Mouse (Mus musculus) erythroid progenitor cell, adult 5-6 weeks (primary cell): ENCODE results near the gene Pgm2l1. TPM values are rescaled to one million over a fixed set of nuclear protein-coding genes. Genes with fewer than 3 reads are reported as not detected.

ENCODE experiments used
- total RNA-seq, 2 experiments: library from RNA; stranded (forward) in 1 of 2; stranded (reverse) in 1 of 2; fragments of 150-400 nt in 1 of 2; fragments of 186-747, 209-891 nt in 1 of 2; gene quantifications; 2 replicates each; pipeline versions ENCODE4 v1.2.3 to v1.2.4; 2015 to 2017; ENCODE audit warnings: low replicate concordance in 2 of 2

Gene Pgm2l1
- total RNA-seq, 2 experiments from 2014 or later = 16.0 to 19.3 TPM

Other genes with a start within 250 kb of the Pgm2l1 start
- gene Rnf169, start 246.9 kb upstream of the Pgm2l1 start, total RNA-seq (2015; ENCODE audit: low replicate concordance) = 1.7 and 3.6 TPM in 2 replicates
- gene Rnf169, start 246.9 kb upstream of the Pgm2l1 start, total RNA-seq (2017; ENCODE audit: low replicate concordance) = 10.3 and 10.5 TPM in 2 replicates
- gene Chrdl2, start 221.2 kb upstream of the Pgm2l1 start, total RNA-seq (2015; ENCODE audit: low replicate concordance) = not detected in 2 replicates
- not detected in 2 replicates for gene Chrdl2, start 221.2 kb upstream of the Pgm2l1 start, total RNA-seq (2017; ENCODE audit: low replicate concordance)
- gene Pold3, start 105.8 kb upstream of the Pgm2l1 start, total RNA-seq (2015; ENCODE audit: low replicate concordance) = 54.9 and 62.0 TPM in 2 replicates
- 129 and 249 TPM in 2 replicates for gene Pold3, start 105.8 kb upstream of the Pgm2l1 start, total RNA-seq (2017; ENCODE audit: low replicate concordance)
- not detected in 2 replicates for gene Lipt2, start 68.1 kb upstream of the Pgm2l1 start, total RNA-seq (2015; ENCODE audit: low replicate concordance)
- gene Lipt2, start 68.1 kb upstream of the Pgm2l1 start, total RNA-seq (2017; ENCODE audit: low replicate concordance) = not detected in 2 replicates
- gene Kcne3, start 50.9 kb upstream of the Pgm2l1 start, total RNA-seq (2015; ENCODE audit: low replicate concordance) = not detected in 2 replicates
- not detected in 2 replicates for gene Kcne3, start 50.9 kb upstream of the Pgm2l1 start, total RNA-seq (2017; ENCODE audit: low replicate concordance)
- not detected in 2 replicates for gene P4ha3, start 58.1 kb downstream of the Pgm2l1 start, total RNA-seq (2015; ENCODE audit: low replicate concordance)
- gene P4ha3, start 58.1 kb downstream of the Pgm2l1 start, total RNA-seq (2017; ENCODE audit: low replicate concordance) = not detected in 2 replicates
- gene C2cd3, start 144.8 kb downstream of the Pgm2l1 start, total RNA-seq (2015; ENCODE audit: low replicate concordance) = 75.7 and 87.2 TPM in 2 replicates
- 56.7 and 58.2 TPM in 2 replicates for gene C2cd3, start 144.8 kb downstream of the Pgm2l1 start, total RNA-seq (2017; ENCODE audit: low replicate concordance)
- 11.3 and 12.6 TPM in 2 replicates for gene Ppme1, start 144.9 kb downstream of the Pgm2l1 start, total RNA-seq (2015; ENCODE audit: low replicate concordance)
- 14.7 and 31.6 TPM in 2 replicates for gene Ppme1, start 144.9 kb downstream of the Pgm2l1 start, total RNA-seq (2017; ENCODE audit: low replicate concordance)
- gene Ucp3, start 245.6 kb downstream of the Pgm2l1 start, total RNA-seq (2015; ENCODE audit: low replicate concordance) = not detected in 2 replicates
- 1.0 TPM in 1 of 2 replicates, not detected in the other for gene Ucp3, start 245.6 kb downstream of the Pgm2l1 start, total RNA-seq (2017; ENCODE audit: low replicate concordance)